15 mouse cellular contexts compared by ENCODE assay signal in the genomic region with DNA sequence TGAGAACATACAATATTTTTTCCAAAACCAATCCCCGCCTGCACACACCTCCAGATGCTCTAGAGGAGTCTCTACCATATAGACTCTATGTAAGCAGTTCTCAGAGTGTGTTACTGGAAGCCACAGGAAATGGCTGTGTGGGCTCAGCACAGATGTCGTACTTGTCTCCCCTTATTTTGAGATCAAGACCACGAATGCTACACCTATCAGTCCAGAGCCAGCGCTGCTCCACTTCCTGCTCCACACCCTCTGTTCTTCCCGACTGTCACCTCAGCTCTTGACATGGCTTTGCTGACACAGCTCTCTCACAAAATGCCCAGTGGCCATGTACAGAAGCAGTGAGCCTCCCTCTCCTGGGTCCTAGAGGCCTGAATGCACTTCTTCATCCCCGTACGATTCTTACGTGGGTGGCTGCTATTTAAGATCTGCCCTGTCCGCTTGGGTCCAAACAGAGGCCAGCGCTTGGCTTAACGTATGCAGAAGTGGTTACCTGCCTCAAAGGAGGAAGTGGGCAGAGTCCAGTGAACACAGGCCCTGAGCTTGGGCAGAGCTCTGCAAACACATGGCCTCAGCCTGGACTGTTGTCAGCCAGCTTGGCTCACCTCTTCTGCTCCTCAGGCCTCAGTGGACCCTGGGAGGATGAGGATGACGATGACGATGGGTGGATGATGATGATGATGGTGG.
A peak's percentile ranks its signal among the peaks of the same experiment; 100 is the strongest.
DNase-seq lines count a peak whose midpoint lies in the region; ATAC-seq lines count a peak whose summit lies in the region.
"Had no signal": no experiment of that assay in that cellular context is flagged by ENCODE, and none has a peak within 500 bp of the region (broad histone marks: within the 10 kb centered on the region; RNA-seq: fewer than 3 reads in every experiment).

No protein-coding gene starts in this region.

- H3K4me2 ChIP-seq in heart, embryonic 12.5 days = no peak overlapping the region
- peak overlapping the region; percentile 32; the same call in 1 of the 2 replicates for H3K4me2 ChIP-seq in midbrain, embryonic 12.5 days (replicated peaks)
- H3K4me2 ChIP-seq in kidney, embryonic 16.5 days (replicated peaks; ENCODE audit: low read depth, low read length) = no peak overlapping the region
- H3K4me2 ChIP-seq: embryonic facial prominence, embryonic 15.5 days had no signal

- 0 out of 2 replicates have a peak overlapping the region, but pooled peaks have one; percentile 1 for H3K27ac ChIP-seq in heart, embryonic 10.5 days
- no peak overlapping the region for H3K27ac ChIP-seq in heart, embryonic 12.5 days (ENCODE audit: poor library complexity, severe bottlenecking)
- H3K27ac ChIP-seq in midbrain, embryonic 12.5 days (replicated peaks) = no peak overlapping the region
- no peak overlapping the region for H3K27ac ChIP-seq in kidney, embryonic 16.5 days (ENCODE audit: low read length)
- H3K27ac ChIP-seq: embryonic facial prominence, embryonic 15.5 days; liver, embryonic 14.5 days had no signal

- H3K27me3 ChIP-seq in heart, embryonic 10.5 days (ENCODE audit: insufficient read depth, poor library complexity, severe bottlenecking) = peaks cover 16% of the 10 kb centered on the region; the same call in 1 of the 2 replicates
- H3K27me3 ChIP-seq in heart, embryonic 12.5 days (replicated peaks) = no peaks in the 10 kb centered on the region
- H3K27me3 ChIP-seq in midbrain, embryonic 12.5 days = peaks cover 81% of the 10 kb centered on the region
- H3K27me3 ChIP-seq in kidney, embryonic 16.5 days (ENCODE audit: insufficient read depth, low read length) = 0 out of 2 replicates have a peak, but pooled peaks cover 2% of the 10 kb centered on the region

- DNase-seq in heart, embryonic 10.5 days (ENCODE audit: low spot score) = no peak
- peak; percentile 45 for DNase-seq in retina, postnatal 1 day
- DNase-seq in retina, embryonic 14.5 days (ENCODE audit: low spot score) = no peak
- DNase-seq in cerebellum, adult 8-10 months = no peak
- DNase-seq: B cell, adult 2 months; gastrocnemius, postnatal 14 days; kidney, postnatal 10 days; lung, postnatal 10 days; thymus, postnatal 36 days had no signal

- H3K4me3 ChIP-seq in heart, embryonic 10.5 days = no peak overlapping the region
- H3K4me3 ChIP-seq in heart, embryonic 12.5 days = no peak overlapping the region
- no peak overlapping the region for H3K4me3 ChIP-seq in midbrain, embryonic 12.5 days
- no peak overlapping the region for H3K4me3 ChIP-seq in kidney, embryonic 16.5 days (ENCODE audit: low read length)
- H3K4me3 ChIP-seq: embryonic facial prominence, embryonic 15.5 days had no signal

- WGBS in heart, embryonic 10.5 days = 71% methylated on average over 13 of the region's 13 CpGs
- WGBS in heart, embryonic 12.5 days = 59% methylated on average over 13 of the region's 13 CpGs
- 56% methylated on average over 13 of the region's 13 CpGs for WGBS in midbrain, embryonic 12.5 days
- 68% methylated on average over 13 of the region's 13 CpGs for WGBS in kidney, embryonic 16.5 days

- no peak for ATAC-seq in heart, embryonic 12.5 days (ENCODE audit: insufficient number of reproducible peaks, low FRiP score)
- ATAC-seq in midbrain, embryonic 12.5 days (ENCODE audit: low FRiP score, low read depth) = peak; percentile 39; the same call in 1 of the 2 replicates
- ATAC-seq in kidney, embryonic 16.5 days (ENCODE audit: low FRiP score, low TSS enrichment) = no peak

- no peak overlapping the region for H3K9ac ChIP-seq in heart, embryonic 12.5 days
- no peak overlapping the region for H3K9ac ChIP-seq in midbrain, embryonic 12.5 days (replicated peaks)
- H3K9ac ChIP-seq in kidney, embryonic 16.5 days (replicated peaks; ENCODE audit: low read length) = no peak overlapping the region
- H3K9ac ChIP-seq: embryonic facial prominence, embryonic 15.5 days; forebrain, postnatal 0 days; liver, embryonic 14.5 days had no signal

- no peaks in the 10 kb centered on the region for H3K36me3 ChIP-seq in heart, embryonic 10.5 days
- no peaks in the 10 kb centered on the region for H3K36me3 ChIP-seq in heart, embryonic 12.5 days
- H3K36me3 ChIP-seq in midbrain, embryonic 12.5 days = no peaks in the 10 kb centered on the region
- H3K36me3 ChIP-seq in kidney, embryonic 16.5 days (ENCODE audit: insufficient read depth, low read length) = no peaks in the 10 kb centered on the region
- H3K36me3 ChIP-seq: embryonic facial prominence, embryonic 15.5 days had no signal

- peaks cover 22% of the 10 kb centered on the region for H3K4me1 ChIP-seq in heart, embryonic 10.5 days
- H3K4me1 ChIP-seq in heart, embryonic 12.5 days (replicated peaks) = peaks cover 16% of the 10 kb centered on the region
- H3K4me1 ChIP-seq in midbrain, embryonic 12.5 days = peaks cover 17% of the 10 kb centered on the region
- 0 out of 2 replicates have a peak, but pooled peaks cover 3% of the 10 kb centered on the region for H3K4me1 ChIP-seq in kidney, embryonic 16.5 days (ENCODE audit: insufficient read depth, low read length)

- no peaks in the 10 kb centered on the region for H3K9me3 ChIP-seq in heart, embryonic 10.5 days
- H3K9me3 ChIP-seq in heart, embryonic 12.5 days (replicated peaks) = 0 out of 2 replicates have a peak, but pooled peaks cover 10% of the 10 kb centered on the region
- no peaks in the 10 kb centered on the region for H3K9me3 ChIP-seq in midbrain, embryonic 12.5 days
- no peaks in the 10 kb centered on the region for H3K9me3 ChIP-seq in kidney, embryonic 16.5 days (ENCODE audit: low read length)
- H3K9me3 ChIP-seq: embryonic facial prominence, embryonic 15.5 days had no signal
